Mouse (Mus musculus) neural tube, embryonic 15.5 days (tissue): ENCODE results near the gene Akr1c19. TPM values are rescaled to one million over a fixed set of nuclear protein-coding genes. Genes with fewer than 3 reads are reported as not detected.

Experiments
- ATAC-seq: fragments of 200-750 bp; cut with Nextera tagmentation; 2 replicates; pipeline ENCODE4 v1.8.0; 2017; ENCODE audit warnings: mild to moderate bottlenecking, moderate TSS enrichment, moderate library complexity; ENCODE audit not compliant: low FRiP score
- H3K27ac ChIP-seq: fragments of 300-500 bp; sonication (generic); replicated peaks from 2 replicates; pipeline ENCODE4 v1.5.1; 2015; ENCODE audit warnings: mild to moderate bottlenecking, inconsistent platforms
- H3K27me3 ChIP-seq: fragments of 300-500 bp; sonication (generic); replicated peaks from 2 replicates; pipeline ENCODE4 v1.6.1; 2015; ENCODE audit warnings: inconsistent platforms
- H3K36me3 ChIP-seq: fragments of 300-500 bp; sonication (generic); 2 replicates; pipeline ENCODE4 v1.6.1; 2015; ENCODE audit warnings: inconsistent platforms
- H3K4me1 ChIP-seq: fragments of 300-500 bp; sonication (generic); 2 replicates; pipeline ENCODE4 v1.6.1; 2015; ENCODE audit warnings: inconsistent platforms
- H3K4me2 ChIP-seq: fragments of 300-500 bp; sonication (generic); 2 replicates; pipeline ENCODE4 v1.6.1; 2015; ENCODE audit warnings: inconsistent platforms, mild to moderate bottlenecking, moderate library complexity
- H3K4me3 ChIP-seq: fragments of 300-500 bp; sonication (generic); replicated peaks from 2 replicates; pipeline ENCODE4 v1.5.1; 2015; ENCODE audit warnings: mild to moderate bottlenecking, inconsistent platforms
- H3K9ac ChIP-seq: fragments of 300-500 bp; sonication (generic); replicated peaks from 2 replicates; pipeline ENCODE4 v1.6.1; 2015; ENCODE audit warnings: mild to moderate bottlenecking, inconsistent platforms
- H3K9me3 ChIP-seq: fragments of 300-500 bp; sonication (generic); replicated peaks from 2 replicates; pipeline ENCODE4 v1.6.1; 2016; ENCODE audit warnings: inconsistent platforms
- WGBS: fragments of 180-500 bp; shearing (Covaris S2); methylation state at CpG from one replicate; pipeline ENCODE4 v1.1.7; 2015; ENCODE audit warnings: mixed read lengths; 5-methylcytosine and 5-hydroxymethylcytosine counted together
- polyA plus RNA-seq: library from polyadenylated mRNA; unstranded; fragments of >200 nt; fragmentation: Nextera tagmentation; extraction: Ambion mirVana; gene quantifications from 2 replicates; pipeline ENCODE4 v1.2.1, GENCODE M21; 2015

Akr1c19 gene
- polyA plus RNA-seq, 1 experiment from 2014 or later, result 6.4 TPM

GRCm38 (mm10) chr13:4279284-4279683 lies 50.8 kb downstream of the Akr1c19 start, which contains the start of gene Akr1c12:
Akr1c12 (minus strand) TSS chr13:4279433.
- Histone ChIP-seq H3K9ac (no peak within 1 kb of the TSS), H3K9me3 (no peaks in the 10 kb centered on the region), H3K4me2 (no peak within 1 kb of the TSS), H3K27me3 (no peaks in the 10 kb centered on the region), H3K4me1 (no peaks in the 10 kb centered on the region), H3K27ac (no peak within 1 kb of the TSS), H3K36me3 (no peaks in the 10 kb centered on the region), H3K4me3 (no peak within 1 kb of the TSS)
- 39% methylated on average over 4 of the region's 4 CpGs for WGBS
- ATAC-seq, result no peak

DNA sequence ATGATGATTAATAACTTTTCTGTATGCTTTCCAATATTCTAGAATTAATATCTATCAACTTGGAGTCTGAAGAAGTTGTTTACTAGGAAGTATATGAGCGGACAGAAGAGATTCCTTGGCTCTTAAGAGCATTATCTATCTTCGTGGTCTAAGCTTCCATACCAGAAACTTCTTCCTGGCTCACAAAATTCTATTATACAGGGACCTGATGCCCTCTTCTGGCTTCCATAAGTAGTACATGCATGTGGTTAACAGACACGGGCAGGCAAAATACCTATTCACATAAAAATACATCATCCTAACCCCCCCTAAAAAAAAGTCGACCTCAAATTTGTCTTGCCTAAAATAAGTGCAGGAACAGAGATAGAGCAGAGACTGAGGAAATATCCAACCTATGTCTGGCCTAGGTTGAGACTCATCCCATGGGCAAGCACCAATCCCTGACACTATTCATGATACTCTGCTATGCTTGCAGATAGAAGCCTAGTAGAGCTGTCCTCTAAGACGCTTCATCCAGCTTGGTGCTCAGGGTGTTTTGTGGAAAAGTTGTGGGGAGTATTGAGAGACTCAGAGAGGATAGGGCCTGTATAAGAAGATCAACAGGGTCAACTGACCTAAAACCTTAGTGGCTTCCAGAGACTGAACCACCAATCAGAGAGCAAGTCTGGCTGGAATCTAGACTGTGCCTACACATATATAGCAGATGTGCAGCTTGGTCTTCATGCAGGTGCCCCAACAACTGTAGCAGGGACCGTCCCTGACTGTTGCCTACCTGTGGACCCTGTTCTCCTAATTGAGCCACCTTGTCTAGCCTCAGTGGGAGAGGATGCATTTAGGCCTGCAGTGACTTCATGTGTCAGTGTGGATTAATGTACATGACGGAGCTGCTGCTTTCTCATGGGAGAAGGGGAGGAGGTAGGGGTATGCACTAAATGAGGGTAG lies 53.2 kb downstream of the Akr1c19 start:
- no peak overlapping the region for H3K27ac ChIP-seq
- 44% methylated on average over 7 of the region's 7 CpGs for WGBS
- H3K9ac ChIP-seq, result no peak overlapping the region
- no peak overlapping the region for H3K4me3 ChIP-seq
- H3K4me2 ChIP-seq, result no peak overlapping the region
- H3K27me3 ChIP-seq, result no peaks in the 10 kb centered on the region
- no peaks in the 10 kb centered on the region for H3K4me1 ChIP-seq
- H3K9me3 ChIP-seq, result no peaks in the 10 kb centered on the region
- ATAC-seq, result peak; percentile 88
- no peaks in the 10 kb centered on the region for H3K36me3 ChIP-seq

DNA sequence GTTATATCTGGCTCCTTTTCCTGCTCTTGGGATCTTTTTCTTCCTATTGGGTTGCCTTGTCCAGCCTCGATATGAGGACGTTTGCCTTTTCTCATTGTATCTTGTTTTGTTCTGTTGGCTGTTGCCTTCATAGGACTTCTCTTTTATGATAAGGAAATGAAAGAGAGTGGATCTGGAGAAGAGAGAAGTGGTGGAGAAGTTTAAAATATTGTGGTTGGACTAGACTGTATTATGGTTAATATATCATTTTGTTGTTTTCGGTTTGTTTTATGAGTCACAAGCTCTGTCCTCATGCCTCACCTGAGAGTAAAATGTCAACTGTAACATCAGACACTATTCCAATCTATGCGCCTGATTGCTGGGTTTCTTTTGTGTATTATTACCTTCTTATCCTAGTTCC lies 68.5 kb downstream of the Akr1c19 start:
- Histone ChIP-seq H3K36me3 (no peaks in the 10 kb centered on the region), H3K4me3 (no peak overlapping the region), H3K4me2 (no peak overlapping the region), H3K27ac (no peak overlapping the region), H3K9me3 (no peaks in the 10 kb centered on the region), H3K9ac (no peak overlapping the region), H3K4me1 (no peaks in the 10 kb centered on the region), H3K27me3 (no peaks in the 10 kb centered on the region)
- no peak for ATAC-seq
- WGBS, result 97% methylated on average over 4 of the region's 4 CpGs

Other genes with a start within 250 kb of the Akr1c19 start
- 0.93 and 1.4 TPM in 2 replicates for gene Akr1c14, start 179.7 kb upstream of the Akr1c19 start, polyA plus RNA-seq
- gene Akr1c18, start 78.0 kb upstream of the Akr1c19 start, polyA plus RNA-seq, result 0.27 TPM in 1 of 2 replicates, not detected in the other
- gene Akr1c13, start 37.5 kb upstream of the Akr1c19 start, polyA plus RNA-seq, result 7.0 and 77.5 TPM in 2 replicates
- gene Akr1c12, start 50.7 kb downstream of the Akr1c19 start, polyA plus RNA-seq, result 0.18 and 19.4 TPM in 2 replicates
- not detected in 2 replicates for gene Akr1c6, start 205.6 kb downstream of the Akr1c19 start, polyA plus RNA-seq